20 mouse cellular contexts compared by ENCODE assay signal in genomic region chr6:86819926-86820325, GRCm38 (mm10). TPM values are rescaled to one million over a fixed set of nuclear protein-coding genes. Genes with fewer than 3 reads are reported as not detected.
A peak's percentile ranks its signal among the peaks of the same experiment; 100 is the strongest.
DNase-seq lines count a peak whose midpoint lies in the region; ATAC-seq lines count a peak whose summit lies in the region.
"Had no signal": no experiment of that assay in that cellular context is flagged by ENCODE, and none has a peak within 500 bp of the region (broad histone marks: within the 10 kb centered on the region; RNA-seq: fewer than 3 reads in every experiment).

No protein-coding gene starts in this region.

- peak; percentile 22 for DNase-seq in cerebellum, adult 9-11 months
- DNase-seq in cerebellum, postnatal 4 days (ENCODE audit: low spot score in 2 of 2): no peak
- DNase-seq in kidney, adult 18-20 months: peak; percentile 28
- peak; percentile 36 to 69 for DNase-seq in kidney, adult 8-10 months
- peak; percentile 28 to 73 for DNase-seq in kidney, postnatal 25 days
- DNase-seq in kidney, postnatal 4 days: no peak
- DNase-seq: adrenal gland, adult 8-10 months; adrenal gland, postnatal 36 days; cerebellum, adult 2 months had no signal

- H3K9me3 ChIP-seq in kidney, embryonic 14.5 days (ENCODE audit: control insufficient read depth, low read length): no peaks in the 10 kb centered on the region
- no peaks in the 10 kb centered on the region for H3K9me3 ChIP-seq in kidney, embryonic 15.5 days (replicated peaks)
- H3K9me3 ChIP-seq: embryonic facial prominence, embryonic 10.5 days; embryonic facial prominence, embryonic 12.5 days; forebrain, embryonic 13.5 days; forebrain, embryonic 15.5 days; G1E had no signal

- H3K4me3 ChIP-seq in kidney, embryonic 14.5 days (ENCODE audit: low read length): no peak overlapping the region
- no peak overlapping the region for H3K4me3 ChIP-seq in kidney, embryonic 15.5 days (replicated peaks)
- H3K4me3 ChIP-seq: embryonic facial prominence, embryonic 10.5 days; embryonic facial prominence, embryonic 12.5 days; forebrain, embryonic 13.5 days; forebrain, embryonic 15.5 days had no signal

- H3K27ac ChIP-seq in kidney, embryonic 14.5 days (ENCODE audit: low read depth, low read length): no peak overlapping the region
- no peak overlapping the region for H3K27ac ChIP-seq in kidney, embryonic 15.5 days
- H3K27ac ChIP-seq: embryonic facial prominence, embryonic 10.5 days; embryonic facial prominence, embryonic 12.5 days; forebrain, embryonic 13.5 days; forebrain, embryonic 15.5 days had no signal

- H3K4me1 ChIP-seq in kidney, embryonic 14.5 days (ENCODE audit: control insufficient read depth, insufficient read depth, low read length): peaks cover 13% of the 10 kb centered on the region
- peaks cover 26% of the 10 kb centered on the region for H3K4me1 ChIP-seq in kidney, embryonic 15.5 days

- H3K9ac ChIP-seq in kidney, embryonic 14.5 days (ENCODE audit: low read depth, low read length): no peak overlapping the region
- H3K9ac ChIP-seq in kidney, embryonic 15.5 days: no peak overlapping the region
- H3K9ac ChIP-seq: embryonic facial prominence, embryonic 12.5 days; forebrain, embryonic 13.5 days; forebrain, embryonic 15.5 days had no signal

- WGBS in kidney, embryonic 14.5 days: 58% methylated on average over 5 of the region's 5 CpGs
- 65% methylated on average over 5 of the region's 5 CpGs for WGBS in kidney, embryonic 15.5 days

- no peak for ATAC-seq in kidney, embryonic 14.5 days (ENCODE audit: low FRiP score, low TSS enrichment)
- ATAC-seq in kidney, embryonic 15.5 days (replicated peaks; ENCODE audit: low FRiP score): no peak
- ATAC-seq: activated CD4-positive, CD25-positive, alpha-beta regulatory T cell, adult 4 months; CD4-positive, CD25-positive, alpha-beta regulatory T cell, adult 4 months; forebrain, embryonic 13.5 days; forebrain, embryonic 15.5 days; Patski had no signal

- H3K4me2 ChIP-seq in kidney, embryonic 14.5 days (replicated peaks; ENCODE audit: low read depth, low read length): no peak overlapping the region
- H3K4me2 ChIP-seq in kidney, embryonic 15.5 days: no peak overlapping the region
- H3K4me2 ChIP-seq: embryonic facial prominence, embryonic 12.5 days; forebrain, embryonic 13.5 days; forebrain, embryonic 15.5 days had no signal

- no peaks in the 10 kb centered on the region for H3K36me3 ChIP-seq in kidney, embryonic 14.5 days (ENCODE audit: control insufficient read depth, insufficient read depth, low read length)
- no peaks in the 10 kb centered on the region for H3K36me3 ChIP-seq in kidney, embryonic 15.5 days
- H3K36me3 ChIP-seq: embryonic facial prominence, embryonic 10.5 days; embryonic facial prominence, embryonic 12.5 days; forebrain, embryonic 15.5 days; G1E had no signal

- no peaks in the 10 kb centered on the region for H3K27me3 ChIP-seq in kidney, embryonic 14.5 days (ENCODE audit: control insufficient read depth, insufficient read depth, low read length)
- no peaks in the 10 kb centered on the region for H3K27me3 ChIP-seq in kidney, embryonic 15.5 days
- H3K27me3 ChIP-seq: CH12.LX; forebrain, embryonic 15.5 days; Patski had no signal

RNA-seq across cellular contexts. Expression of gene Anxa4, which starts 26.5 kb away (rescaled TPM):
- polyA plus RNA-seq in kidney, embryonic 14.5 days (2014; fragmentation: Nextera tagmentation; extraction: Ambion mirVana): 28.1 and 34.7 TPM in 2 replicates
- 40.0 and 43.8 TPM in 2 replicates for polyA plus RNA-seq in kidney, embryonic 15.5 days (2015; fragmentation: Nextera tagmentation; extraction: Ambion mirVana)

RNA-seq across cellular contexts. Expression of gene Aak1, which starts 29.4 kb away (rescaled TPM):
- polyA plus RNA-seq in kidney, embryonic 14.5 days (2014; fragmentation: Nextera tagmentation; extraction: Ambion mirVana): 11.2 and 18.2 TPM in 2 replicates
- 12.1 and 13.5 TPM in 2 replicates for polyA plus RNA-seq in kidney, embryonic 15.5 days (2015; fragmentation: Nextera tagmentation; extraction: Ambion mirVana)

Comparison
In these comparisons a context has a peak if more than half of its experiments do, and no peak if none do; other contexts are left out.
1. DNase-seq: peak in cerebellum, adult 9-11 months (single experiment), kidney, adult 18-20 months (single experiment), kidney, adult 8-10 months (2 of 2) and kidney, postnatal 25 days (2 of 2); none in cerebellum, postnatal 4 days (0 of 2) and kidney, postnatal 4 days (0 of 2).